In the genomic region with DNA sequence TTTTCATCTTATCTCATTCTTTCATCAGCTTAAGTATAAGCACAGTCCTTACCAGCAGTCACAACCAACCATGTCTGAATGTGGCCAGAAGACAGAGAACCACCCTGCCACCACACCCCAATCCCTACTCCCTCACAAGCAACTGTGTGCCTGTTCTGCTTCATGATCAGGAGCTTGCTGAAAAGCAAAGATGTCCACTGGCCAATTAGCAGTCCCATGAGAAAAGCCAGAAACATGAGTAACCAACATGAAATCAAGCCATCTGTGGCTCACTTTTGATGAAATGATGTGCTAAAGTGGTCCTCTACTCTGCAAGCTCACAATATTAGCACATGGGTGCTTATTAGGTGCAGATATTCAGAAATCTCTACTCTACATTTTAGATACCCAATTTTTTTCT, we compare ENCODE assay signal across 34 mouse cellular contexts.
"Had no signal": no experiment of that assay in that cellular context is flagged by ENCODE, and none has a peak within 500 bp of the region (broad histone marks: within the 10 kb centered on the region; RNA-seq: fewer than 3 reads in every experiment).

No protein-coding gene starts in this region.

- DNase-seq: heart, postnatal 10 days; heart, postnatal 14 days; heart, postnatal 36 days; heart, postnatal 4 days; kidney, adult 11 months; kidney, adult 18-20 months; kidney, adult 2 months; kidney, adult 8-10 months; kidney, adult 9 months; kidney, postnatal 10 days; kidney, postnatal 14 days; kidney, postnatal 25 days; kidney, postnatal 36 days; kidney, postnatal 4 days; layer of hippocampus, adult 9-11 months; layer of hippocampus, postnatal 36 days had no signal

- H3K4me3 ChIP-seq: heart, embryonic 12.5 days; heart, embryonic 13.5 days; heart, embryonic 15.5 days; hindbrain, embryonic 10.5 days; hindbrain, embryonic 12.5 days; hindbrain, embryonic 13.5 days; hindbrain, embryonic 15.5 days; intestine, embryonic 15.5 days; kidney, embryonic 15.5 days; layer of hippocampus, adult 2 months; left cerebral cortex, adult 2 months had no signal

- ATAC-seq: hindbrain, embryonic 16.5 days; hindbrain, postnatal 0 days; inflammation-experienced regulatory T-cells, adult 6 months; intestine, embryonic 15.5 days; intestine, embryonic 16.5 days; intestine, postnatal 0 days had no signal

- H3K27me3 ChIP-seq: heart, embryonic 12.5 days; heart, embryonic 13.5 days; heart, embryonic 15.5 days; hindbrain, embryonic 12.5 days; hindbrain, embryonic 13.5 days; hindbrain, embryonic 15.5 days; intestine, embryonic 15.5 days; kidney, embryonic 15.5 days had no signal

- H3K36me3 ChIP-seq: heart, embryonic 12.5 days; heart, embryonic 13.5 days; heart, embryonic 15.5 days; hindbrain, embryonic 10.5 days; hindbrain, embryonic 12.5 days; hindbrain, embryonic 13.5 days; hindbrain, embryonic 15.5 days; intestine, embryonic 15.5 days; kidney, embryonic 15.5 days had no signal

- H3K4me2 ChIP-seq: heart, embryonic 11.5 days; heart, embryonic 12.5 days; heart, embryonic 13.5 days; heart, embryonic 15.5 days; hindbrain, embryonic 12.5 days; hindbrain, embryonic 13.5 days; hindbrain, embryonic 14.5 days; hindbrain, embryonic 15.5 days; intestine, embryonic 15.5 days; kidney, embryonic 15.5 days had no signal
